Mouse (Mus musculus): ENCODE measurements around the gene Gng11. TPM values are rescaled to one million over a fixed set of nuclear protein-coding genes. Genes with fewer than 3 reads are reported as not detected.

Gene Gng11
- polyA plus RNA-seq, 1 experiment, result 10.7 TPM

DNA sequence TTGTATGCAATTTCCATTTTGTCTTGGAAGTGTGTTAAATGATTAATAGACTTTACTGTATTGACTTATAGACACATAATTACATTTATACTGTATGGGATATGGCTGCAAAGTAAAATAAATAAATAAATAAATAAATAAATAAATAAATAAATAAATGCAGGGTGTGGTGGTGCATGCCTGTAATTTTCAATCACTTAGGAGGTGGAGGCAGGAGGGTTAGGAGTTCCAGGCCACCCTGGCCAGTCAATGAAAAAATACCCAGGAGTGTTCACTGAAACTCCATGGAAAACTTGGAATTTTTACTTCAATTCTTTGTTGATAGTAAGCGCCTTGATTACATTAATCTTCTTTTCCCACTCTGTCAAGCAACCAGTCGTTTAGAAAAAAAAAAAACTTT lies 1.1 kb downstream of the Gng11 start:
- Histone ChIP-seq H3K79me3 (ENCODE audit: low read depth) (no peaks in the 10 kb centered on the region), H3K4me3 (ENCODE audit: insufficient read depth, poor library complexity, severe bottlenecking) (no peak overlapping the region), H3K27me3 (ENCODE audit: control insufficient read depth, insufficient read depth, insufficient read length) (no peaks in the 10 kb centered on the region), H3K36me3 (ENCODE audit: control insufficient read depth, insufficient read depth) (no peaks in the 10 kb centered on the region), H3ac (ENCODE audit: control insufficient read depth, insufficient read length, low read depth) (no peak overlapping the region), H3K79me2 (ENCODE audit: control insufficient read depth, insufficient read depth) (no peaks in the 10 kb centered on the region)
- TF ChIP-seq CEBPB (IDR thresholded peaks at IDR 0.05; ENCODE audit: low read depth) (no peak), MYOD1 (IDR thresholded peaks at IDR 0.05; ENCODE audit: control insufficient read depth, insufficient read length, low read depth) (no peak), MAX (IDR thresholded peaks at IDR 0.05) (no peak), CTCF (IDR thresholded peaks at IDR 0.05; ENCODE audit: control insufficient read depth, insufficient read depth, insufficient read length) (no peak), USF1 (IDR thresholded peaks at IDR 0.05; ENCODE audit: low read depth) (no peak), FOSL1 (IDR thresholded peaks at IDR 0.05; ENCODE audit: insufficient read depth, low read length, poor library complexity, severe bottlenecking) (no peak), MYOG (IDR thresholded peaks at IDR 0.05; ENCODE audit: control insufficient read depth, extremely low read depth, insufficient read length) (no peak)

DNA sequence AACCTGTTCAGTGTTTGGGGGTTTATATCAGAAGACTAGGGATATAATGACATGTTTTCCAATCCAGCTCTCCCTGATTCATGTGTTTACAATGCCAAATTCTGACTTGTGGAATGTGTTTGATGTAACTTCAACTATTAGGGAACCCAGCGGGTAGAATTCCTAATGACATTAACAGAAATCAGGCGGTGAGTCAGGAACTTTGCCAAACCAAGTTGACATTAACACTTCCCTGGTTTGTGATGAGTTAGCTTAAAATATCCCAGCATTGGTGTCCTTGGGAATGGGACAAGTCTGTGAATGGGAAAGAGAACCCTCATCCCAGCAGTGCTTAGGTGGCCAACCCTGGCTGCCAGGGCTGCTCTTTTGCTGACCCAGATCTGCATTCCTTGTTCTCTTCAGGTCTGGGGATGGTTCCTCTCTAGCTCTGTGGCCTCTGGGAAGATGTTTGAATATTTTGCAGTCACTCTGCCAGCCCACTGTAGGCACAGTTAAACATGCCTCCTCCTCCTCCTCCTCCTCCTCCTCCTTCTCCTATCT lies 4.9 kb downstream of the Gng11 start:
- TF ChIP-seq USF1 (IDR thresholded peaks at IDR 0.05; ENCODE audit: low read depth) (no peak), MYOG (IDR thresholded peaks at IDR 0.05; ENCODE audit: control insufficient read depth, extremely low read depth, insufficient read length) (no peak), FOSL1 (IDR thresholded peaks at IDR 0.05; ENCODE audit: insufficient read depth, low read length, poor library complexity, severe bottlenecking) (no peak), CEBPB (IDR thresholded peaks at IDR 0.05; ENCODE audit: low read depth) (no peak)
- Histone ChIP-seq H3ac (ENCODE audit: control insufficient read depth, insufficient read length, low read depth) (no peak overlapping the region), H3K36me3 (ENCODE audit: control insufficient read depth, insufficient read depth) (no peaks in the 10 kb centered on the region), H3K27me3 (ENCODE audit: control insufficient read depth, insufficient read depth, insufficient read length) (no peaks in the 10 kb centered on the region), H3K79me3 (ENCODE audit: low read depth) (no peaks in the 10 kb centered on the region), H3K4me3 (ENCODE audit: insufficient read depth, poor library complexity, severe bottlenecking) (no peak overlapping the region), H3K79me2 (ENCODE audit: control insufficient read depth, insufficient read depth) (no peaks in the 10 kb centered on the region)

DNA sequence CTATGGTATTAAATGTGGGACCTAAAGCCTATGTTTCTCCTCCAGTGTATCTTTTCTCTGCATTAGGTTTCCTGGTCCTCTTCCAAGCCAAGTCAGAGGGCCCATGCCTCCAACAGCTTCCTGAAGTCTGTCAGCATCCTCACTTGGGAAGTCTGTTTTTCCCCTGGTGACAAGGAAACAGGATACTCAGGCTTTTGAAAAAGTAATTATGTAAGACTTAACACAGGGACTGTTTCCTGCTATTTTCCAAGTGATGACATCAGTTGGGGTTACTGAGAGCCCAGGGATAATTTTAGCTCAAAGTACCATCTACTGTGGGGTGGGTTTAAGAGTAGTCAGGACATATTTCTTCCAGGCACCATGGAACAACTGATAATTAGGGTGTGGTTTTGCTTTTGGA lies 5.8 kb downstream of the Gng11 start:
- TF ChIP-seq CEBPB (IDR thresholded peaks at IDR 0.05; ENCODE audit: low read depth) (no peak), USF1 (IDR thresholded peaks at IDR 0.05; ENCODE audit: low read depth) (no peak), MAX (IDR thresholded peaks at IDR 0.05) (no peak), CTCF (IDR thresholded peaks at IDR 0.05; ENCODE audit: control insufficient read depth, insufficient read depth, insufficient read length) (no peak), MYOG (IDR thresholded peaks at IDR 0.05; ENCODE audit: control insufficient read depth, extremely low read depth, insufficient read length) (no peak), FOSL1 (IDR thresholded peaks at IDR 0.05; ENCODE audit: insufficient read depth, low read length, poor library complexity, severe bottlenecking) (no peak), MYOD1 (IDR thresholded peaks at IDR 0.05; ENCODE audit: control insufficient read depth, insufficient read length, low read depth) (no peak)
- Histone ChIP-seq H3K79me2 (ENCODE audit: control insufficient read depth, insufficient read depth) (no peaks in the 10 kb centered on the region), H3K79me3 (ENCODE audit: low read depth) (no peaks in the 10 kb centered on the region), H3K27me3 (ENCODE audit: control insufficient read depth, insufficient read depth, insufficient read length) (no peaks in the 10 kb centered on the region), H3ac (ENCODE audit: control insufficient read depth, insufficient read length, low read depth) (no peak overlapping the region), H3K4me3 (ENCODE audit: insufficient read depth, poor library complexity, severe bottlenecking) (no peak overlapping the region), H3K36me3 (ENCODE audit: control insufficient read depth, insufficient read depth) (no peaks in the 10 kb centered on the region)

DNA sequence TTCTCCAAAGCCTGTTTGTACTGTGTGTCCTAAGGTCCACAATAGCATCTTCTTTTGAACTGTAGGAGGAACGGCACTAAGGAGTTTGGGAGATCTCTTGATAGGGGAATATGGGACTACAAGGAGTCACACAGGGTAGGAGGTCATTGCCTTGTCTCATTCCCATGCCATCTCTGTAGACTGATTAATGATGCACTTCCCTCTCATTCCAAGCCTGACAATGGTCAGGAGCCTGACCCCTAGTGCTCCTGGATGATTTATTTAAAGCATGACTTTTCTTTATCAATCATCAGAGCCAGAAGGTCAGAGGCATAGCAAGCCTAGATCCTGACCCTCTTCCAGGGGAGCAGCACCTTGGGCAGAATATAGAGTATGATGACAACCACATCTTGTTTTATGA lies 18.9 kb downstream of the Gng11 start:
- Histone ChIP-seq H3K79me2 (ENCODE audit: control insufficient read depth, insufficient read depth) (no peaks in the 10 kb centered on the region), H3ac (ENCODE audit: control insufficient read depth, insufficient read length, low read depth) (no peak overlapping the region), H3K27me3 (ENCODE audit: control insufficient read depth, insufficient read depth, insufficient read length) (no peaks in the 10 kb centered on the region), H3K79me3 (ENCODE audit: low read depth) (no peaks in the 10 kb centered on the region), H3K4me3 (ENCODE audit: insufficient read depth, poor library complexity, severe bottlenecking) (no peak overlapping the region), H3K36me3 (ENCODE audit: control insufficient read depth, insufficient read depth) (no peaks in the 10 kb centered on the region)
- TF ChIP-seq MYOG (IDR thresholded peaks at IDR 0.05; ENCODE audit: control insufficient read depth, extremely low read depth, insufficient read length) (no peak), FOSL1 (IDR thresholded peaks at IDR 0.05; ENCODE audit: insufficient read depth, low read length, poor library complexity, severe bottlenecking) (no peak), CTCF (IDR thresholded peaks at IDR 0.05; ENCODE audit: control insufficient read depth, insufficient read depth, insufficient read length) (no peak), USF1 (IDR thresholded peaks at IDR 0.05; ENCODE audit: low read depth) (no peak)

DNA sequence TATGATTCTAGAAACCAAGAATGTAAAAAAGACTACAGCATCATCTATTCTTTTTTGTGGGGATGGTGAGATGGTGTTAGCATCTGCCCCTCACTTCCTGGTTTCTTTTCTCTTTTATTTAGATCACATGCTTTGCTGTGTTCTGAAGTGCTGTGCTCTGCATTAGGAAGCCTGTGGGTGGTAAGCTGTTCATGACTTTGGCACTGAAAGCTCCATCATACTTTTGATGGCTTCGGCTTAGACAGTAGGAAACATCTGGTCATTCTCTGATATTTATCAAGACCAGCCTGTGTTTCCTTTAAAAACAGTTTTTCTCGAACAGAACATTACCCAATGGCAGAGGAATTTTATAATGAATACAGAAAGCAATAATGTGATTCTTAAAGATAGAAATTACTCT lies 22.7 kb downstream of the Gng11 start:
- no peaks in the 10 kb centered on the region for H3K36me3 ChIP-seq (ENCODE audit: control insufficient read depth, insufficient read depth)
- no peak overlapping the region for H3ac ChIP-seq (ENCODE audit: control insufficient read depth, insufficient read length, low read depth)
- H3K79me3 ChIP-seq (ENCODE audit: low read depth), result no peaks in the 10 kb centered on the region
- H3K27me3 ChIP-seq (ENCODE audit: control insufficient read depth, insufficient read depth, insufficient read length), result no peaks in the 10 kb centered on the region
- TF ChIP-seq USF1 (IDR thresholded peaks at IDR 0.05; ENCODE audit: low read depth) (no peak), CEBPB (IDR thresholded peaks at IDR 0.05; ENCODE audit: low read depth) (no peak), MYOD1 (IDR thresholded peaks at IDR 0.05; ENCODE audit: control insufficient read depth, insufficient read length, low read depth) (no peak), FOSL1 (IDR thresholded peaks at IDR 0.05; ENCODE audit: insufficient read depth, low read length, poor library complexity, severe bottlenecking) (no peak), MAX (IDR thresholded peaks at IDR 0.05) (no peak), MYOG (IDR thresholded peaks at IDR 0.05; ENCODE audit: control insufficient read depth, extremely low read depth, insufficient read length) (no peak), CTCF (IDR thresholded peaks at IDR 0.05; ENCODE audit: control insufficient read depth, insufficient read depth, insufficient read length) (no peak)
- no peaks in the 10 kb centered on the region for H3K79me2 ChIP-seq (ENCODE audit: control insufficient read depth, insufficient read depth)
- H3K4me3 ChIP-seq (ENCODE audit: insufficient read depth, poor library complexity, severe bottlenecking), result no peak overlapping the region

DNA sequence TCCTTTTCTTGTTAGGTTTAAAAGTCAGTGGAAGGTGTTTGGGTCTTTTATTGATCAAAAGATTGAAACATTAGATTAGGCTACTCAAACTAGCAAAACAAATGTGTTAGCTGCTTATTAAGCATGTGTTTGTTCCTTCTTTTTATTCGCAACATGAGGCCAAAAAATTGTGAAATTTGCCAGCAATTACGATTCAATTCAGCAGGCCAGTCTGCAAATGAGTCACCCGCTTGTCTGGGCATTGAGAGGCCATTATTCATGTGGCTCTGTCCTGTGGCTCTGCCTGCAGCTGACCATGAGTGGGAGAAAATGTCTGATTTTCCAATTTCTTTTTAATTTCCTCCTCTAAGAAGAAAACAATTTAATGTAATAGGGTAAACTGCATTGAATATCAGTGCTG lies 27.3 kb downstream of the Gng11 start:
- H3K27me3 ChIP-seq (ENCODE audit: control insufficient read depth, insufficient read depth, insufficient read length), result no peaks in the 10 kb centered on the region
- no peaks in the 10 kb centered on the region for H3K79me3 ChIP-seq (ENCODE audit: low read depth)
- TF ChIP-seq CTCF (IDR thresholded peaks at IDR 0.05; ENCODE audit: control insufficient read depth, insufficient read depth, insufficient read length) (no peak), CEBPB (IDR thresholded peaks at IDR 0.05; ENCODE audit: low read depth) (peak; percentile 49)
- no peak overlapping the region for H3K4me3 ChIP-seq (ENCODE audit: insufficient read depth, poor library complexity, severe bottlenecking)
- no peaks in the 10 kb centered on the region for H3K79me2 ChIP-seq (ENCODE audit: control insufficient read depth, insufficient read depth)
- H3K36me3 ChIP-seq (ENCODE audit: control insufficient read depth, insufficient read depth), result no peaks in the 10 kb centered on the region
- no peak overlapping the region for H3ac ChIP-seq (ENCODE audit: control insufficient read depth, insufficient read length, low read depth)
